Mouse (Mus musculus) cerebellum, postnatal 10 days (tissue): Measurements from ENCODE around the gene Zfp747.
"Not testable (repeated sequence)": the region's sequence is repeated elsewhere in the genome, so short reads cannot be mapped to it uniquely, and the experiment has no call there.

Source experiments
- DNase-seq, 2 experiments: peaks; one replicate each; pipeline ENCODE4 v3.0.0; 2021; ENCODE audit warnings: mixed read lengths in 2 of 2

Gene Zfp747

GRCm38 (mm10) chr7:127371213-127371612 lies 4.6 kb downstream of the Zfp747 start:
- DNase-seq = no peak

- DNase-seq = no peak
Observed at GRCm38 (mm10) chr7:127366249-127366648, 9.6 kb downstream of the Zfp747 start.

- peak; percentile 25 to 56 for DNase-seq
Observed at GRCm38 (mm10) chr7:127364166-127364565, 11.7 kb downstream of the Zfp747 start.

- DNase-seq = peak; percentile 71 to 73
Observed at GRCm38 (mm10) chr7:127363475-127363921, 12.4 kb downstream of the Zfp747 start.

- DNase-seq = peak; percentile 52 to 70
Observed at GRCm38 (mm10) chr7:127362418-127362817, 13.4 kb downstream of the Zfp747 start.

- DNase-seq = peak; percentile 39 to 44
Observed at GRCm38 (mm10) chr7:127361449-127361848, 14.4 kb downstream of the Zfp747 start.

DNA sequence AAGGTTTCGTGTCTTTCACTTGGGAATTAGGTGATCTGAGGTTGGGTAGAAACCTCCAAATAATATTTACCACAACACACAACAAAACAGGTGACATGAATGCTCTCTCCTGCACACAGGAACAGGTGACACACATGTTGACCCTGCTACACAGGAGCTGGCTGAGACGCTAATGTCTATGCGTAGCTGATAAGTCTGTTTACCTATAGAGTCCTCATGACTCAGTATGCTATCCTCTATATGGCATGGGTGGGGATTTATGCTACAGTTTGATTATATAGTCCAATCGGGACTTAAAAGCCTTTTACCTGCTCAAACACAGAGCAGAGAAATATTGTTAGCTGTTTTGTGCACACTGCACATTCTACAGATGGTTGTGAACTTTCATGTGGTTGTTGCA lies 15.6 kb downstream of the Zfp747 start:
- DNase-seq = no peak

DNA sequence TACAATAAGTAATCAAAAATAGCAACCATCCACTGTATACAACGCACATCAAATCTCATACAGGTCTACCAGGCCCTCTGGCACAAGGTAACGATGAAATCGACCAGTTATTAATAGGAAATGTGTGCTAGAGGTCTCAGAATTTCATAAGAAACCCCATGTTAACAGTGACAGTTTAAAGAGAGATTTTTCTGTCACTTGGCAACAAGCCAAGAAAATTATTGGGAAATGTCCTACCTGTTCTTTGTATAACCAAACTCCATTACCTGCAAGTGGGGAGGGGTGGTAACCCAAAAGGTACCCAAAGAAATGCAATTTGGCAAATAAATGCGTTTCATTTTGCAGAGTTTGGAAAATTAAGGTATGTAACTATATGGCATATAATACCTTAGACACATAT lies 17.4 kb downstream of the Zfp747 start:
- peak in 1 of 2 experiments; percentile 22 for DNase-seq

GRCm38 (mm10) chr7:127357871-127358270 lies 18.0 kb downstream of the Zfp747 start:
- DNase-seq = no peak

DNA sequence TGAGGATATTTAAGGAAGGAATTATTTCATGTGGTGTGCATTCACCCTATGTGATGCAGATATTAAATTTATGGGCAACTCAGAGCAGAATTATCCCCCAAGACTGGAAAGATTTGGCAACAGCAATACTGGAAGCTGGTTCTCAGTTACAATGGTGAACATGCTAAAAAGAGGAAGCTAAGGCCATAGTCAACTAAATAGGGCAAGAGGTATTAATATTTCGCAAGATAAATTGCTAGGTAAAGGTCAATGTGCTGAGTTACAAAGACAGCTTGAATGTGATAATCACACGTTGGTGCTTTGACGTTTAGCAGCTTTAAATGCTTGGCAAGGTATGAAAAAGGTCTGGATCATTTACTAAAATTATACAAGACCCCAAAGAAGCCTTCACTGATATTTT lies 20.1 kb downstream of the Zfp747 start:
- DNase-seq = no peak

DNA sequence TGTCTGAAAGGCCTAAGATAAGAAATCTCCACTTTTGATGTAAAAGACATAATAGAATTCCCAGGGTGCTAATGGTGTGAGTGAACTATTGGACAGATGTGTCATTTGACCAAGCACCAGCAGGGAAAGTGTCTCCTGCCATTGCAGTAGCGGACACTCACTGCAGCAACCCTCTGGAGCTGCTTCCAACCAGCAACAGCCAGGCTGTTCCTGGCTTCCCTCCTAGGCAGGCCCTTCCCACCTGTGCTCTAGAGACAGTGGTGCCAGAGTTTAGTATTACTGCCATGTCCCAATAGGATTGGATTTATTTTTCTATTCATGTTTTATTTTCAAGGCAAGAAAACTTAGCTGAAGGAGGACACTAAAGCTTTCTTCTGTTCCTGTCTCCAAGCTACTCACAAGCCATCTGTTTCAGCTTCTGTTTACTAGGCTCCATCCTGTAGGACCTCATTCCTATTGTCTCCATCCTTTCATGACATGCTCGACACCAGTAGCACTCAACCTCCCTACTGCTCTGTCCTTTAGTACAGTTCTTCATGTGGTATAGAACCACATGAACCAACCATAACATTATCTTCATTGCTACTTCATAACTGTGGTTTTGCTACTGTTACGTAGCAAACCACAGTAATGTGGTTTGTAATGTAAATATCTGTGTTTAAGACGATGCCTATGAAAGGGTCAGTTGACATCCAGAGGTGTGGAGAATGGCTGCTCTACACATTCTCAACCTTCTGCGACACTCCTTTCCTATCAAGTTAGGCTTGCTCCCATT lies 24.4 kb downstream of the Zfp747 start:
- DNase-seq = no peak

- DNase-seq = peak in 1 of 2 experiments; percentile 33
Observed at GRCm38 (mm10) chr7:127346676-127347075, 29.2 kb downstream of the Zfp747 start.

DNA sequence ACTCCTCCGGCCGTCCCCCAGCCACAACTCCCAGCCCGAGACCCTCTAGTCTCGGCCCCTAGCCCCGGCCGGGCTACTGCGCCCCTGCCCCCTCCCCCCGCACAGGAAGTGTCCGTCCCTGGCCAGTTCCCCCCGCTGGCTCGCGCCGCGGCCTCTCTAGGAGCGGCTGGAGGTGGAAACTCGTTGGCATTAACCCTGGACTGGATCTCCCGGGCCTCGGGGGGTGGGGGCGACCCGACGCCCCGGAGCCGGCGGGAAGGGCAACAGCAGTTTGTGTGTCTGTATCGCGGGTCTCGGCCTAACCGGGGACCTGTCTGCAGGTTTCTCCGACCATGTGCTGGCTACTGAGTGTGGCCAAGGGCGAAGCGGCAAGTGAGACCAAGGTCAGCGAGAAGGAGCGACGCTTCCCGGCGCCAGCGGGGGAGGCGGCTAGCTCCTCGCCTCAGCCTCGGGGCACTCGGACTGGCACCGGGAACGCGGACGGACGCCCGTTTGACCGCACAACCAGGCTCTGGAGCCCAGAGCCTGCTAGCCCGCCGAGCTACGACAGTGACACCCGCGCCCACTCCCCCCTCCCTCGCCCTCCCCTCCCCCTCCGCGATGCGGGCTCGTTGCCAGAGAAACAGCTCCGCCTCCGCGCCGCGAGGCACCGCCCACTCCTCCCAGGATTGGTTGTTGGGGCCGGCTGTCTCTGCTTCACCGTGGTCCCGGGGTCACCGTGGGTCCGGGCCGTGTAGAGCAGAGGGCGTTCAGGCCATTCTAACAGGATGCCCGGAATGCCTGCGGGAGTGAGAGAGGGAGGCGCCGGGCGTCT lies 30.1 kb downstream of the Zfp747 start, which contains the start of gene Zfp768:
Zfp768 (minus strand) TSS at position 78 of the 814 bp plus-strand sequence.
- DNase-seq = peak; percentile 98 to 99

DNA sequence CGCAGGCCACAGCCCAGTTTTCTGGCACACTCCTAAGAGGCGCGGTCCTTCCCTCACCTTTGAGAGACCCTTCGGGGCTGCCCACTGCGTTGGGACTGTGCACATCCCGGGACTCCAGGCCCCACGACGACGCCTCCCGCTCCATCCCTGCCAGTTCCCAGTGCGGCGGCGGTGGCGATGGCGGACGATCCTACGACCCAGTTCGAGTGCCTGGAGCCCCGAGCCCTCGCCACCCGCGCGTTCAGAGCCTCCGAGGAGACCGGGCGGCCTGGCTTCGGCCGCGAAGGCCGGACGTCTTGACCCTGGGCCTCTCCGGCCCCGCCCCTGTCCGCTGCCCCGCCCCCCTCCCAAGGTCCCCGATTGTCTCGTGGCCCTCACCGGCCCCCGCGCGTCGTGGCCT lies 30.8 kb downstream of the Zfp747 start:
- DNase-seq = no peak

GRCm38 (mm10) chr7:127344371-127344770 lies 31.5 kb downstream of the Zfp747 start:
- peak in 1 of 2 experiments; percentile 33 for DNase-seq

DNA sequence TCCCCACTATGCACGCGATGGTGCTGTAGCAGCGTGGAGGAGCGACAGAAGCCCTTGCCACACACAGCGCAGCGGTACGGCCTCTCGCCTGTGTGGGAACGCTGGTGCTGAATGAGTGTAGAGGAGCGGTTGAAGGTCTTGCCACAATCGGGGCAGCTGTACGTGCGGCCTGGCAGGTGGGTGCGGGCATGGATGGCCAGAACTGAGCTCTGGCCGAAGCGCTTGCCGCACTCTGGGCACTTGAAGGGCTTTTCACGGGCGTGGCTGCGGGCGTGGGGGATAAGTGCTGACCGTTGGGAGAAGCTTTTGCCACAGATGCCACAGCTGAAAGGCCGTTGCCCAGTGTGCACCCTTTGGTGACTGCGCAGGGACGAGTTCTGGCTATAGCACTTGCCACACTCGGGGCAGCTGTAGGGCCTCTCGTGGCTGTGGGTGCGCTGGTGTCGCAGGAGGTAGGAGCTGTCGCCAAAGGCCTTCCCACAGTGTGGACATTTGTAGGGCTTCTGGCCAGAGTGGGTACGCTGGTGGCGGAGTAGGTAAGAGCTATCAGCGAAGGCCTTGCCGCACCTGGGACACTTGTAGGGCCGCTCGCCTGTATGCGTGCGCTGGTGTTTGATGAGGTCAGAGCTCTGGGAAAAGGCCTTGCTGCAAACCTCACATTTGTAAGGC lies 32.4 kb downstream of the Zfp747 start:
- DNase-seq = no peak

DNA sequence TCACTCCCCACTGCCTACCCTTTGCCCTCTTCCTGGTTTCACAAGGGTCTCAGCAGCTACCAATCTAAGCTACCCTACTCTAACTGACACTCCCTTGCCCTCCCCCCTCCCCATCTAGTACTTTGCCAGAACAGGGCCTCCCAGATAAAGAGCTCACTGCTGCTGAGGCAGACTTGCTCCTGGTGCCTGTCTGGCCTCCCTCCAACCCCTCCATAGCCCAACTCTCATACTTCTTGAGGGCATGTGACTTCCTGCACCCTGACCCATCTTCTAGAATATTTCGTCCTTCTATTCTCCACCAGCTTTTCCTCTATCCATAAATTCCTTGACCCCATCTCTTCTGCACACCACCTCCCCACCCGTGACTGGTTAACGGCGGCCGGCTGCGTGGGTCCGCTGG lies 33.0 kb downstream of the Zfp747 start:
- no peak for DNase-seq

DNA sequence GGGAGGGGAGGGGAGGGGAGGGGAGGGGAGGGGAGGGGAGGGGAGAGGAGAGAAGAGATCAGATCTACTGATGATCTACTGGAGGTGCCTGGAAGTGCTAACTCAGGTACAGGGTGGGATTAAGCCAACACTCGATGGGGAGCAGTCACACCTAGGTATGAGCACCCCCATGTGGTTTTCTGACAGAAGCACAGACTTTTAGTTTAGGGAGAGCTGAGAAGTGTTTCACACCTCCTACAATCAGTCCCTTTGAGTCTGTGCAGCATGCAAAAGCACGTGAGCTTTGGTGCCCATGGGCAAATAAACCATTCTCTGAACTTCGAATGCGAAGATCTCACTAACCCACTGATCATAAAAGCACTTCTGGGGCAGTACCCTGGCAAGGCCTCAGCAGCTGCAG lies 33.5 kb downstream of the Zfp747 start:
- DNase-seq = peak in 1 of 2 experiments; percentile 42

DNA sequence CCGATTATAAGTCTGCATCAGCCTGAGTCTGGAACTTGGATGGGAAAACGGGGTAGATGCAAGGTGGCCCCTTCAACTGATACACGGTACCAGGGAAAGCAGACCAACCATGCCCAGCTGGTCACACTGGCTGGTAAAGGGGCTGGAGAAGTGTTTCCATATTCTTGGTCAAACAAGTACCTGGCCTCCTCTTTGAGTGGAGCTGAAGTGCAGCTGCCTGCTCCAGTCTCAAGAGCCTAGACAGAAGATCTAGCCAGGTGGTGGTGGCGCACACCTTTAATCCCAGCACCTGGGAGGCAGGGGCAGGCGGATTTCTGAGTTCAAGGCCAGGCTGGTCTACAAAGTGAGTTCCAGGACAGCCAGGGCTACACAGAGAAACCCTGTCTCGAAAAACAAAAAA lies 34.0 kb downstream of the Zfp747 start:
- DNase-seq = not testable (repeated sequence)

GRCm38 (mm10) chr7:127341356-127341755 lies 34.5 kb downstream of the Zfp747 start:
- DNase-seq = no peak

GRCm38 (mm10) chr7:127337636-127338035 lies 38.2 kb downstream of the Zfp747 start:
- no peak for DNase-seq

DNA sequence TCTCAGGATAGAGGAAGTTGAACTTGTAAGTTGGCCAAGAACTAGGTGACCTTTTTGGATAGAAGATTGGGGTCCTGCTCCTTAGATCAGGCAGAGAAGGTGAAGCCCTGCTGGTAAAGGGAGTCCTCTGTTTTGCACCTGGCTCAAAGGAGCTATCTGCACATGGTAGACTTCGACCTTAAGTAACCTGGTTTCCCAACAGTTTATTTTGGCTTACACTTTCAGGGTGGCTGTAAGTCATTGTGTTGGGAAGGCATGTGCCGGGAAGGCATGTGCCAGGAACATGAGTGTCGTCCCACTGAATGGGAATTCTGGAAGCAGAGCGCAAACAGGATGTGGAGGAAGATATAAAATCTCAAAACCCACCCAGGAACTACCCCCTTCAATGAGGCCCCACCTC lies 40.2 kb downstream of the Zfp747 start:
- DNase-seq = no peak

DNA sequence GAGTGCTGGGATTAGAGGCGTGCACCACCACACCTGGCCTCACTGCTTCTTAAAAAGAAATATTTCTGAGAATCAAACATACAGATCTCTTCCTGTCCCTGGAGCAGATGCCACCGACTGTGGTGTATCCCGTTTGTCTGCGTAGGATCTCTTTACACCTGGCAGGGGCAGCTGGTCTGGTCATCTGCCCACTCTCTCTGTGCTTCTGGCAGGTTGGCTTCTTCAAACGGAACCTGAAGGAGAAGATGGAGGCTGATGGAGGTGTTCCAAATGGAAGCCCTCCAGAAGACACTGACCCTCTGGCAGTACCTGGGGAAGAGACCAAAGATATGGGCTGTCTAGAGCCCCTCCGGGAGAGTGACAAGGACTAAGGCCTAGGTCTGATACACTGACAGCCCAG lies 42.6 kb downstream of the Zfp747 start:
- DNase-seq = peak; percentile 66 to 71
